Mouse (Mus musculus): Measurements from ENCODE around the gene Tmed10.

The Tmed10 gene

DNA sequence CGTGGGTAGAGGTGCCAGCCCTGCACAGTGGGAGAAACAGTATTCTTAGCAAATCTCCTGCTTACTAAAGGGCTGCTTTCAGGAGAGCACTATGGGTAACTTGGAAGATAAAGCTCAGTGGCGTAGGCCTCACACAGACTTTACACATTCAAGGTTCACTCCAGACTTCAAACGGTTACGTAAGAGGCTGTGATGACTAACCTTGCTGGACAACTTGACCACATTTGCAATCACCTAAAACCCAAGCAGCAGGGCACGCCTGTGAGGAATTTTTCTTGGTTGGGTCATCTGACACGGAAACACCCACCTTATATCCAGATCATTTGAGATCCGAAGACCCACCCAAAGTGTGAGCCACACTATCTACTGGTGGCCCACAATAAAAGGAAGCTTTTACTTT, 44.5 kb downstream of the Tmed10 start:
- no peak for DNase-seq (ENCODE audit: low spot score in 2 of 2)

DNA sequence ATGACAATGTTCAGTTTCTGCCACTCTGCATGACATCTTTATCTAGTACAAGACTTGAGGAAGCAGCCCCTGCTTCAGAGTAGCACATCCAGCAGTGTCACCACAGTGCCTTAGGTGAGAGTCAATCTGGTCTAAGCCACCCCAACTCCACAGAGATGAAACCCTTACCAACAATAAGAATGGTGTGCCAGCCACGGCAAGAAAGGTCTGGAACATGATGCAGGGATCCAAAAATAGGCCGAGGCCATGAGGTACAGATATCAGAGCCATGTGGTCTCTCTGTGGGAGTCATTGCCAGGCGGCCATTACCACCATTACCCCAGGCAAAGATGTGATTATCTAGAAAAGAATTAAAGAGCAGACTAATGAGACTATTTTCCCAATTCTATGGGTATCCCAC, 66.0 kb downstream of the Tmed10 start:
- DNase-seq (ENCODE audit: low spot score in 2 of 2), result no peak

DNA sequence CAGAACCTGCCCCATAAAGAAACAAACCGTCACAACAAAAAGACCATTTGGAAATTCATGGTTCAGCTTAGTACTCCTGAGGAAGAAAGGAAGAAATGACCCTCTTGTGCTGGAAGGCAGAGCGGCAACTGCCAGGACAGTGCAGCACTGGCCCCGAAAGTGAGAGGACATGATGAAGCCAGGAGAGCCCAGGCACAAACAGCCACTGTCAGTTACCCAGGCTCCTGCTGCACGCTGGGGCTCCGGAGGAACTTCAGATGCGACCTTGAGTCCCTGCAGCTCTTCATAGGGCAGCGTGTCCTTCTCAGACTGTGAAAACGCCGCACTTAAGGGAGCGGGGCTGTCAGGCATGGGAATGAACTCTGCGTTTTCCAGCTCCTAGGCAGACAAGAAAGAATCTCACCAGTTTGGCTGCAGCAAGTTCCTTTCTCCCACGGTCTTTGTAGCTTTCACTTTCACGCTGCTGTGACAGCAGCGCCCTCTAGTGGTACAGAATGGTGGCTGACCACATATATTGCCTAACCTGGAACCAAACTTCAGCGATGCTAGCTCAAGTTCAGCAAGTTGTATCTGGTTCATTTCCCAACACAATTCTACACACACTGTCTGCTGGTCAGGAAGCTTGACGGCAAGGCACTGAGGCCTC, 69.3 kb downstream of the Tmed10 start:
- peak; percentile 79 to 94 for DNase-seq (ENCODE audit: low spot score in 2 of 2)

DNA sequence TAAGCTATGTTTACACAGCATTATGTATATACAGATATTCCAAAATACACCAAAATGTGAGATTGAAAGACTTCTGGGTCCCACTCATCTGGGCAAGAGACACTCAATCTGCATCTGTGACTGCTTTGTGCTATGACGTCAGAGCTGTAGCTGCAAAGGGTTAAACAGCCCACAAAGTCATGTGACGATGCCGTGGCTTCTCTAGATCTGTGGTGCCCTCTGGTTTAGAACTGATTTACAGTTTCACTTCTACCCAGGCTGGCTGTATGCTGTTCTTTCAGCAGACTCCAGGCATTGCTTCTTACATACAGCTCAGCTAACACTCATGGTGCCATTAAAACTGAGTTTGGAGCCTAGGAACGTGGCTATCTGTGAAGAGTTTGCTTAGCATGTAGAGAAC, 69.9 kb downstream of the Tmed10 start:
- DNase-seq (ENCODE audit: low spot score in 2 of 2), result no peak

DNA sequence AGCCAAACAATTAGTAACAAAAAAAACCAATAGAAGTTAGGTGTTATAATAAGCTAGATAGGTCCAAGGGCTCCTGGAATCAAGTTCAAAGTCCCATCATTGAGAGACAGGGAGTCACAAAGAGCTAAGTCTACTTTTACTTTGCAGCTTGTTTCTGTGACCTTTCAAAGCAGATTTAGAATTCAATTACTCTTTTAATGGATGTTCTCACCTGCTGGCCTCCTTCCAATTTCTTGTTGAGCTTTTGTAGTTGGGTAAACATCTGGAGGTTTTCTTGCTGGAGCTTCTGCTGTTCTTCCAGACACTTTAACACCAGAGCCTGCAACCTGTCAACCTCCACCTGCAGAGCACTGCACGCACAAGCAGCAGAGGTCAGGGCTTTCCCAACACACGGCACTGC, 71.4 kb downstream of the Tmed10 start:
- no peak for DNase-seq (ENCODE audit: low spot score in 2 of 2)

DNA sequence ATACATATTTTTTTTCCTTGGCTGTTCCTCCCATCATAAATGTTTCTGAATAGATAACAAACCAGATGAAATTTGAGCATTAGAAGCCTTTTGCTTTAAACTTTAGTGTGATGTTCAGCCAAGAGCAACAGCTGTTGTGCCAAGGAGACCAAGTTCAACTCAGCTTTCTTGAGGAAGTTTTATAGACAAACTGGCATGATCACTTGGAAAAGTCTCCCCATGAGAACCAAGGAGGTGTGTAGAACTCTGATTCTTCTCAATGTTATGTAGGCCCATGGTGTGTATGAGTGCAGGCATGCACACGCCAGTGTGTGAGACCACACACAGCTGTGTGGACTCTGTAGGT, 75.8 kb downstream of the Tmed10 start:
- no peak for DNase-seq (ENCODE audit: low spot score in 2 of 2)

DNA sequence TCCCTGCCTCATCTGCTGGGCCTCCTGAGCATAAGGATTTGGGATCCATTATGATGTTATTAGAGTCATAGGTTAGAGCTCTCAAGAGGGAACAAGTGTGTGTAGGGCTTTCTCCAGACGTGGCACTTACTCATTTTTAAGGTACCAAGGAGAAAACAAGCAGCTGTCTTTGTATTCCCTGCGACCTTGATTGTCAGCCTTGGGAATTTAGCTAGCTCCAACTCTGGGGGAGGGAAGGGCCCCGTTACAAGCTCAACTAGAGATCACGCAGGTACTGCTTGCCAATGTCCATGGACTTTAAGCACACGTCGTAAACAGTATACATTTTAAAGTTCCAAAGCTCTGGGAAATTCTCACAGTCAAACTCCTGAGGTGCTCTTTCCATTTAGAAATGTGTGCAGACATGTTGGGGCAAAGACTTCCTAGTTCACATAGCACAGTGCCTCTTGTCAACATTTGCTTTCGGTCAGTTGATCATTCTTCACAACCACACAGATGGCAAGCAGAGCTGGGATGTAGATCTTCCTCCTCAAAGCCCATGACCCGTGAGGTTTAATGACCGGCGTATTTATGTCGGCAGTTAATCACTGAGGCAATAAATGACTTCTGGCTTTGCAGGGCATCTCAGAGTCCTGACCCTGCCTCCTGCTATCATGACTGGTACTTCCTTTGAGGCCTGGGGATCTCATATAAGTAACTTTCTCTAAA, 76.4 kb downstream of the Tmed10 start:
- no peak for DNase-seq (ENCODE audit: low spot score in 2 of 2)

DNA sequence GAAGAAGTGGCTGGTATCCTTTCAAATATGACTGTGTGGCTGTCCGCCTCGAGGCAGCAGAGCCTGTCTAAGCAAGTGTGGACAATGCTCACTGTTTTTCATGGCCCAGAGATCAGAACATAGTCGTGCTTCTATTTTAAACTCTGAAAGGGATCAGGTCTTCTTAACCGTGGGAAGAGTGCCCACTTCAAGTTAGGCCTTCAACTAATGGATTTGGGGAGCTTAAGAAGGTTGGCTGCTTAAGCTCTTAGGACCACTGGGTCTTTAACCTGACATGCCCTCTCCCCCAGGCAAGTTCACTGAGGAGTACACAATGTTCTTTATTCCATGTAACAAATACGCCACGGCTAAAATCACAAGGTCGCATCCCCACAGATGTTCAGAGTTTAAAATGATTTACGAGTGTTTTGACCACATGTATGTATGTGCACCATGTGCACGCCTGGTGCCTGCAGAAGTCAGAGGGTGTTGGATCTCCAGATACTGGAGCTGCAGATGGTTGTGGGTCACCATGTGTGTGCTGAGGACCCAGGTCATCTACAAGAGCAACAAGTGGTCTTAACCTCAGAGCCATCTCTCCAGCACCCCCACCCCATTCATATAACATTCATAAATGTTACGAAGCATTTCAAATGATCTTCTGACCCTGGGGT, 77.2 kb downstream of the Tmed10 start:
- no peak for DNase-seq (ENCODE audit: low spot score in 2 of 2)

DNA sequence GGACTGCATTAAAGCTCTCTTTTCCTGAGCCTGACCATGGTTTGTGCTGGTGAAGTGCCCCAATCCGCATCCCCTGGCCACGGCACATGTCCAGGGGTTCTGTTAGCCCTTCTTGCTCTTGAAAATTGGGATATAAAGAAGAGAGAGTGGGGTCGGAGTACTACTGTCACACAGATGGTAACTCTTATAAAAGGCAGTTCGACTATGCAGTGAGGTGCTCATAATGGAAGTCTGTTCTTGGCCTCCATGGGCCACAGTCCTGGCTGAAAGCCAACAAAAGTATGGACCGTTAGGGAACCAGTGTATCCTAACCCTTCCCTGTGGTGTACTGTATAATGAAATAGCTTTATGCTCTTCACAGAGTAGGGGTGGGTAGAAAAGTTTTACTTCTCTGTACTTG, 77.7 kb downstream of the Tmed10 start:
- no peak for DNase-seq (ENCODE audit: low spot score in 2 of 2)

DNA sequence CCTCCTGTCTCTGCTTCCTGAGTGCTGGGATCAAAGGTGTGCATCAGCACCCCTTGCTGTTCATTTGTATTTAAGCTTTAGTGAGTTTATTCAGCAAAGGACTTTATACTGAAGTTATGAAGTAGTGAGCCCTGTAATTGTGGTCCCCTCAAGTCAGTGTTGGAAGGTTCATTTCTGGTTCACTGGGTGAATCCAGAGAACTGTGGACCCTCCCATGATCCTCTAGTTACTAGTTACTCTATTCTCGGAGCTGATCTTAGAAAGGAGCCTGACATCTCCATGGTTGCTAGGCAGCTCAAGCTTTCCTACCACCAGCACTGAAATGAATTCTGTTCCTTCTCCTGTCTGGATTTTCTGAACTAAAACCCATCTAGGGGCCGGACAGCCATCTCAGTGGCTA, 79.1 kb downstream of the Tmed10 start:
- DNase-seq (ENCODE audit: low spot score in 2 of 2), result no peak

DNA sequence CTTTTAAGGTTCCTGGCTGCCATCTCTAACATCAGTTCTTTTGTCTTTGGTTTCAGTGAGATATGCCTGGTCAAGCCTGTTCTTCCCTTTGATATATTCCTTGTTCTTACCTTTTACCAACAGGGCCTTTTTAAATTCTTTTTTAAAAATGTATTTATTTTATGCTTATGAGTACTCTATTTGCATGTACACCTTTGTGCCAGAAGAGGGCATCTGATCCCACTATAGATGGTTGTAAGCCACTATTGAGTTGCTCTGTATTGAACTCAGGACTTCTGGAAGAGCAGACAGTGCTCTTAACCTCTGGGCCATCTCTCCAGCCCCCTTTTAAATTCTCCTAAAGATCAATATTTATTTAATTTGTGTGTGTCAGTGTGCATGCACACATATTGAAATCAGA, 81.7 kb downstream of the Tmed10 start:
- no peak for DNase-seq (ENCODE audit: low spot score in 2 of 2)

DNA sequence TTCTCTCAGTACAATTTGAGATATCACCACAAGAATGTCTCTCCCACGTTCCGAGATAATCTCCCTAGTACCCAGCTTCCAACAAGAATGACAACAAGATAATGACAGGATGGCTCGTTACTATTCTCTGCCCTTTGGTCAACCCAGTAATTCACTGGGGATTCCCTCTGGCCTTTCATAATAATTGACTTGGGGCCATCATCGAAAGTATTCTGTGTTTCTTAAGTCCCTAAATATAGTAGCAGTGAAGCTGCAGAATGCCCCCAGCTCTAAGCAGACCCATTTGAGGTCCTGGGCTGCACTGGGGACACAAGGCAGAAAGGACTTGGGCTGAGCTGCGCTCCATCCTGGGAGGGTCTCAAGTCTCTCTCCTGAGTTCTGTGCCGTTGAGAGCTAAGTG, 82.4 kb downstream of the Tmed10 start:
- no peak for DNase-seq (ENCODE audit: low spot score in 2 of 2)

DNA sequence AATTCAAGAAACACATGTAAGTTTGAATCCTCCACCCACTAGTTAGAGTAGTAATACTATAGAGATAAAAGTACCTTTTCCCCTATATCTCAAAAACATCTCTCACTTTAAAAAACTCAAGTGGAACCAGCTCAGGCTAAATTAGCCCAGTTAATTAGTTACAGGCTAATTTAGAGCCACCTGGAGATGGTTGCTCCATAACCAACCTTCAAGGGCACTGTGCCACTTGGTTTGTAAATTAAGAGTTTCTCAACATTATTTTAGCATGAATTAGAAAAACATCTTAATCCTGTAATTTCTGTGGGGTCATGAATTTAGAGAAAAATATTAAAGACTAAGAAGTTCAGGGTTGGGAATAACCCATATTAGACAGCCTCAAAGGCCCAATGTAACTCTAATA, 83.1 kb downstream of the Tmed10 start:
- no peak for DNase-seq (ENCODE audit: low spot score in 2 of 2)

DNA sequence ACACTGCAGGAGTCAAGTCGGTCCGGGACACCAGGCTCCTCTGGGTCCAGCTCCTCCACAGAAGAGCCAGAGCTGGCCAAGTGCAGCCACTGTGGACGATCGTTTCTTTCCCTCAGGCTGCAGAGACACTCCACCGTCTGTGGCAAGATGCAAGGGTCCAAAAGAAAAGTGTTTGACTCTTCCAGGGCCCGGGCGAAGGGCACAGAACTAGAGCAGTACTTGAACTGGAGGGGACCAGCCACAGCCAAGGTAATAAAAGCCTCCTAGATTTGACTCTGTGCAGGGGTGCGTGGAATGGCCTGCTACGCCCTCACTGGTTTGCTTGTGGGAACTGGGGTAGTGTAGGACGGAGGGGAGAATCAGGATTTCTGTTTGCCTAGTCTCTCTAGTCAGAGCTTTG, 84.0 kb downstream of the Tmed10 start:
- no peak for DNase-seq (ENCODE audit: low spot score in 2 of 2)
